Mouse (Mus musculus): Measurements from ENCODE around the gene Mrpl51. TPM values are rescaled to one million over a fixed set of nuclear protein-coding genes. Genes with fewer than 3 reads are reported as not detected.

Gene Mrpl51
- polyA plus RNA-seq, 1 experiment from 2014 or later, result 132 TPM

DNA sequence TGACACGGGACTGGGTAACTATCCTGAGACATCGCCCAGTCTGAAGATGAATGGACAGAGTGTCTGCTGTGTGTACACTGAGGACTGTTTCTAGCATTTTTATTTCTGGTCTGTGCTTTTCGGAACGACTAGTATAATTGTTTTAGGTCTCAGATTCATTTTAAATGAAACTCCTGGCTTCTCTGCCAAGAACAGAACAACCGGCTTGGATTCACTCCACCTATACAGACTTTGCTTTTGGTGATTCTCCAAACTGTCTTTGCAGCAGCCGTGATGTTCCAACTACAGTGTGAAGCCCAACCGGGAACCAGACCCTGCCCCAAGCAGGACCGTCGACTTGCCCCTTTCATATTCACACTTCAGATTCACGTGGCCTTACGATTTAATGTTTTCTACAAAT is 26.3 kb downstream of the Mrpl51 start:
- Histone ChIP-seq H3K27me3 (ENCODE audit: control insufficient read depth, insufficient read depth, low read depth, low read length) (peaks cover 5% of the 10 kb centered on the region; the same call in 1 of the 2 replicates), H3K9me3 (replicated peaks; ENCODE audit: control insufficient read depth, low read length, poor library complexity, severe bottlenecking) (no peaks in the 10 kb centered on the region), H3K9ac (ENCODE audit: low read depth, low read length) (no peak overlapping the region), H3K4me1 (ENCODE audit: control insufficient read depth, insufficient read depth, low read length) (peaks cover 7% of the 10 kb centered on the region), H3K36me3 (ENCODE audit: control insufficient read depth, insufficient read depth, low read length) (no peaks in the 10 kb centered on the region), H3K4me2 (ENCODE audit: low read length) (no peak overlapping the region), H3K27ac (ENCODE audit: low read length) (no peak overlapping the region), H3K4me3 (ENCODE audit: low read depth, low read length) (no peak overlapping the region)
- WGBS, result 90% methylated on average over 11 of the region's 11 CpGs
- ATAC-seq, result no peak

DNA sequence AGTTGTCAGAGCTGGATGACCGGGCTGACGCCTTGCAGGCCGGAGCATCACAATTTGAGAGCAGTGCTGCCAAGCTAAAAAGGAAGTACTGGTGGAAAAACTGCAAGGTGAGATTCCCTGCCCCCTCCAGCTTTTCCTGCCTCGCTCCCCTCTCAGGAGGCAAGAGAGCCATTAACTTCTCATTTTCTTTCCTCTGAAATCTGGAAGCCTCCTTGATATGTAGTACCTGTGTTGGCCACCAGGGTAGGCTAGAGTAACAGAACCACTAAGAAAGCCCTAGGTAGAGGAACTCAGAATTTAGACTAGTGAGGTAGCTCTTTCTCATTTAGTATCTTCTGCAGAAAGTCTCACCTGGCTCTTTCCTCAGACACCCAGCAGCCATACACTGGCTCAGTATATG is 27.4 kb downstream of the Mrpl51 start:
- WGBS, result 89% methylated on average over 4 of the region's 4 CpGs
- Histone ChIP-seq H3K4me1 (ENCODE audit: control insufficient read depth, insufficient read depth, low read length) (peaks cover 7% of the 10 kb centered on the region), H3K4me2 (ENCODE audit: low read length) (no peak overlapping the region), H3K27me3 (ENCODE audit: control insufficient read depth, insufficient read depth, low read depth, low read length) (no peaks in the 10 kb centered on the region), H3K27ac (ENCODE audit: low read length) (no peak overlapping the region), H3K36me3 (ENCODE audit: control insufficient read depth, insufficient read depth, low read length) (no peaks in the 10 kb centered on the region), H3K9ac (ENCODE audit: low read depth, low read length) (no peak overlapping the region), H3K9me3 (replicated peaks; ENCODE audit: control insufficient read depth, low read length, poor library complexity, severe bottlenecking) (no peaks in the 10 kb centered on the region), H3K4me3 (ENCODE audit: low read depth, low read length) (no peak overlapping the region)
- ATAC-seq, result no peak

DNA sequence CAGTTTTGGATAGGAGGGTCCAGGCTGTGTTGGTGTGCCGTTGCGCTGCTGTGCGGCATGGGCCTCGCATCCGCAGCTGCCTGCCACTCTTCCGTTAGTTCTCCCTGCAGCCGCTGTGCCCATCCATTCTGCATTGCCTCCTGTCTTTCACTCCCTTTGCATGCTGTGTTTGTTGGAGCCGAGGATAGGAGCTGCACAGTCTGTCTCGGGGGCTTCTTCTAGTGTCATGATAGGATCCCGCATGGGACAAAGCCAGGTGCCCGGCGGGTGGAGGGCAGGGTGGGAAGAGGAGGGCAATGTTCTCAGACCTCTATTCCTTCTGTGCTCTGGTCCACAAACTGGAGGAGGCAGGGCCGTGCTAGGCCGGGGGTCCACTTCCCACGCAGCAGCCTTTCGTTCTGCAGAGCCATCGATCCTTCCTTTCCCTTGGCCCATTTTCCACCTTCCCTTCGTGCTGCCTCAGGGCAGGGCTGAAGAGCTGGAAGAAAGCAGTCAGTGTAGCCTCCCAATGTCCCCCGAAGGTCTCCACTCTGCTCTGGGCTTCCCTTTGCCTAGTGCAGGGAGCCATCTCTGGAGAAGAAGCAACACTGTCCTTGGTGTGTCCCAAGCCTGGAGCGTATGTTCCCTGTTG is 29.6 kb downstream of the Mrpl51 start:
- ATAC-seq, result no peak
- no peaks in the 10 kb centered on the region for H3K9me3 ChIP-seq (replicated peaks; ENCODE audit: control insufficient read depth, low read length, poor library complexity, severe bottlenecking)
- H3K9ac ChIP-seq (ENCODE audit: low read depth, low read length), result no peak overlapping the region
- H3K36me3 ChIP-seq (ENCODE audit: control insufficient read depth, insufficient read depth, low read length), result no peaks in the 10 kb centered on the region
- no peak overlapping the region for H3K4me2 ChIP-seq (ENCODE audit: low read length)
- 93% methylated on average over 19 of the region's 20 CpGs for WGBS
- no peaks in the 10 kb centered on the region for H3K27me3 ChIP-seq (ENCODE audit: control insufficient read depth, insufficient read depth, low read depth, low read length)
- no peak overlapping the region for H3K4me3 ChIP-seq (ENCODE audit: low read depth, low read length)
- H3K27ac ChIP-seq (ENCODE audit: low read length), result no peak overlapping the region
- peaks cover 4% of the 10 kb centered on the region; the same call in 1 of the 2 replicates for H3K4me1 ChIP-seq (ENCODE audit: control insufficient read depth, insufficient read depth, low read length)

- 77% methylated on average over 2 of the region's 2 CpGs for WGBS
- Histone ChIP-seq H3K36me3 (ENCODE audit: control insufficient read depth, insufficient read depth, low read length) (no peaks in the 10 kb centered on the region), H3K4me1 (ENCODE audit: control insufficient read depth, insufficient read depth, low read length) (no peaks in the 10 kb centered on the region), H3K27ac (ENCODE audit: low read length) (no peak overlapping the region), H3K9me3 (replicated peaks; ENCODE audit: control insufficient read depth, low read length, poor library complexity, severe bottlenecking) (no peaks in the 10 kb centered on the region), H3K4me2 (ENCODE audit: low read length) (no peak overlapping the region), H3K27me3 (ENCODE audit: control insufficient read depth, insufficient read depth, low read depth, low read length) (no peaks in the 10 kb centered on the region), H3K9ac (ENCODE audit: low read depth, low read length) (no peak overlapping the region), H3K4me3 (ENCODE audit: low read depth, low read length) (no peak overlapping the region)
- ATAC-seq, result no peak
These were observed 30.5 kb downstream of the Mrpl51 start for GRCm38 (mm10) chr6:125222146-125222545.

- WGBS, result 89% methylated on average over 3 of the region's 3 CpGs
- no peaks in the 10 kb centered on the region for H3K36me3 ChIP-seq (ENCODE audit: control insufficient read depth, insufficient read depth, low read length)
These were observed 31.0 kb downstream of the Mrpl51 start for GRCm38 (mm10) chr6:125222577-125222976.

GRCm38 (mm10) chr6:125225518-125226115 is 34.0 kb downstream of the Mrpl51 start:
- no peaks in the 10 kb centered on the region for H3K36me3 ChIP-seq (ENCODE audit: control insufficient read depth, insufficient read depth, low read length)
- H3K9me3 ChIP-seq (replicated peaks; ENCODE audit: control insufficient read depth, low read length, poor library complexity, severe bottlenecking), result no peaks in the 10 kb centered on the region
- no peak overlapping the region for H3K27ac ChIP-seq (ENCODE audit: low read length)
- no peak overlapping the region for H3K4me2 ChIP-seq (ENCODE audit: low read length)
- H3K4me1 ChIP-seq (ENCODE audit: control insufficient read depth, insufficient read depth, low read length), result peaks cover 4% of the 10 kb centered on the region
- WGBS, result 86% methylated on average over 5 of the region's 5 CpGs
- ATAC-seq, result no peak
- no peak overlapping the region for H3K9ac ChIP-seq (ENCODE audit: low read depth, low read length)
- no peak overlapping the region for H3K4me3 ChIP-seq (ENCODE audit: low read depth, low read length)
- no peaks in the 10 kb centered on the region for H3K27me3 ChIP-seq (ENCODE audit: control insufficient read depth, insufficient read depth, low read depth, low read length)

More at GRCm38 (mm10) chr6:125222577-125222976, 31.0 kb downstream of the Mrpl51 start:
- Histone ChIP-seq H3K4me2 (ENCODE audit: low read length) (no peak overlapping the region), H3K4me3 (ENCODE audit: low read depth, low read length) (no peak overlapping the region), H3K9ac (ENCODE audit: low read depth, low read length) (no peak overlapping the region), H3K4me1 (ENCODE audit: control insufficient read depth, insufficient read depth, low read length) (no peaks in the 10 kb centered on the region), H3K27ac (ENCODE audit: low read length) (no peak overlapping the region), H3K27me3 (ENCODE audit: control insufficient read depth, insufficient read depth, low read depth, low read length) (no peaks in the 10 kb centered on the region), H3K9me3 (replicated peaks; ENCODE audit: control insufficient read depth, low read length, poor library complexity, severe bottlenecking) (no peaks in the 10 kb centered on the region)
- ATAC-seq, result no peak

GRCm38 (mm10) chr6:125230571-125230970 is 39.0 kb downstream of the Mrpl51 start:
- Histone ChIP-seq H3K4me3 (ENCODE audit: low read depth, low read length) (no peak overlapping the region), H3K36me3 (ENCODE audit: control insufficient read depth, insufficient read depth, low read length) (no peaks in the 10 kb centered on the region), H3K9ac (ENCODE audit: low read depth, low read length) (peak overlapping the region; percentile 48; the same call in 1 of the 2 replicates), H3K4me2 (ENCODE audit: low read length) (peak overlapping the region; percentile 89), H3K27ac (ENCODE audit: low read length) (peak overlapping the region; percentile 64), H3K4me1 (ENCODE audit: control insufficient read depth, insufficient read depth, low read length) (peaks cover 20% of the 10 kb centered on the region), H3K9me3 (replicated peaks; ENCODE audit: control insufficient read depth, low read length, poor library complexity, severe bottlenecking) (no peaks in the 10 kb centered on the region), H3K27me3 (ENCODE audit: control insufficient read depth, insufficient read depth, low read depth, low read length) (no peaks in the 10 kb centered on the region)
- WGBS, result 66% methylated on average over 9 of the region's 9 CpGs
- peak; percentile 33 for ATAC-seq

DNA sequence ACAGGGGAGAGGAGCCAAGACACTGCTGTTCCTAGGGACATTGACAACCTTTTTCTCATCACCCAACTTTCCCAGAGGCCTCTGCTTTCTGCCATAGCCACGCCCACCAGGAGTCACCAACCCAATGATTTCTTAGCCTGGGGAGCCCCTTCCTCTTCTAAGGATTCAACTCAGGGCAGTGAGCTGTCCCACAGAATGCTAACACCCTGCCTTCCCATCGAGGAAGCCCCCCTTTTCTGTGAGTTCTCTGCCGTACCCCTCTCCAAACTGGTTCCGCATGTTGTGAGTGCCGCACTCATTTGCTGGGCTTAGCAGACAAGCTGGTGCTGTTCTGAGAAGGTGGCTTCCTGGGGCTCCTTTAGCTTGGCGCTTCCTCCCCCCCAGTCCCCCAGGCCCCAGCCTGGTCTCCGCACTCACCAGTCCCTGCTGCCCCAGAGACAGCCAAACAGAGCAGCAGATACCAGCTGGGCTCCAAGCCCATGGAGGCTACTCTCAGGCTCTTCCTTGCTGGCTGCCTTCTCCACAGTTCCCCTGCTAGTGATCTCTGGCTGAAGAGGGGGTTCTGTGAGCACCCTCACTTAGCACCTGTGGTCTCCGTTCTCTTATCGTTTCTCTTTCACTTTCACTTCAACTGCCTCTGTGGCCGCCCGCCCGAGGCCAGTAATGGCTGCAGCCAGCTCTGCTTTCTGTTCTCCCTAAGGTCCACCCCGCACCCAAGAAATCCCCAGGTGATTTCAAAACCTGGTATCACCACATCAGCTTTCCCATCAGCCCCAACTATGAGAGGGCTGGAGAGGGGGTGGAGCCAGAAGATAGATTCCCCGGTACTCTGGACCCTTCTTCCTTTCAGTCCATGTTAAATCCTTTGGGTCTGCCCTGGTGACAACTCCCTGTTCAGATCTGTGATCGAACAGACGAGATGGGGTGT is 39.8 kb downstream of the Mrpl51 start, which contains the start of gene Tapbpl:
TSS of gene Tapbpl (minus strand) at position 744 of the 928 bp plus-strand sequence.
- Histone ChIP-seq H3K4me3 (ENCODE audit: low read depth, low read length) (peak within 1 kb of the TSS; percentile 45), H3K36me3 (ENCODE audit: control insufficient read depth, insufficient read depth, low read length) (no peaks in the 10 kb centered on the region), H3K4me1 (ENCODE audit: control insufficient read depth, insufficient read depth, low read length) (peaks cover 20% of the 10 kb centered on the region), H3K27me3 (ENCODE audit: control insufficient read depth, insufficient read depth, low read depth, low read length) (no peaks in the 10 kb centered on the region), H3K9ac (ENCODE audit: low read depth, low read length) (peak within 1 kb of the TSS; percentile 76), H3K27ac (ENCODE audit: low read length) (peak within 1 kb of the TSS; percentile 75), H3K4me2 (ENCODE audit: low read length) (peak within 1 kb of the TSS; percentile 89), H3K9me3 (replicated peaks; ENCODE audit: control insufficient read depth, low read length, poor library complexity, severe bottlenecking) (no peaks in the 10 kb centered on the region)
- ATAC-seq, result peak; percentile 83
- WGBS, result 10% methylated on average over 16 of the region's 16 CpGs
